Mouse (Mus musculus) stomach, postnatal 0 days (tissue): ENCODE data around the gene Gm11639. TPM values are rescaled to one million over a fixed set of nuclear protein-coding genes. Genes with fewer than 3 reads are reported as not detected.

Source experiments
- ATAC-seq: fragments of 200-750 bp; cut with Nextera tagmentation; 2 replicates; pipeline ENCODE4 v1.8.0; 2017; ENCODE audit not compliant: low FRiP score, low TSS enrichment
- DNase-seq: peaks from one replicate; pipeline ENCODE4 v3.0.0-alpha.2; 2016; ENCODE audit warnings: low spot score
- H3K27ac ChIP-seq: fragments of 300-500 bp; sonication (generic); replicated peaks from 2 replicates; pipeline ENCODE4 v1.5.1; 2014; ENCODE audit warnings: mild to moderate bottlenecking, control low read depth
- H3K27me3 ChIP-seq: fragments of 300-500 bp; sonication (generic); 2 replicates; pipeline ENCODE4 v1.6.1; 2014; ENCODE audit warnings: low read length; ENCODE audit not compliant: control insufficient read depth, insufficient read depth
- H3K36me3 ChIP-seq: fragments of 300-500 bp; sonication (generic); 2 replicates; pipeline ENCODE4 v1.6.1; 2014; ENCODE audit warnings: low read length, mixed read lengths; ENCODE audit not compliant: control insufficient read depth, insufficient read depth
- H3K4me1 ChIP-seq: fragments of 300-500 bp; sonication (generic); replicated peaks from 2 replicates; pipeline ENCODE4 v1.6.1; 2014; ENCODE audit warnings: antibody characterized with exemption; ENCODE audit not compliant: control insufficient read depth, insufficient read depth
- H3K4me2 ChIP-seq: fragments of 300-500 bp; sonication (generic); replicated peaks from 2 replicates; pipeline ENCODE4 v1.6.1; 2014; ENCODE audit warnings: low read depth, mild to moderate bottlenecking, control low read depth, moderate library complexity
- H3K4me3 ChIP-seq: fragments of 300-500 bp; sonication (generic); 2 replicates; pipeline ENCODE4 v1.5.1; 2014; ENCODE audit warnings: low read depth, low read length, control low read depth
- H3K9ac ChIP-seq: fragments of 300-500 bp; sonication (generic); 2 replicates; pipeline ENCODE4 v1.6.1; 2014; ENCODE audit warnings: mild to moderate bottlenecking, low read length, control low read depth, mixed read lengths
- H3K9me3 ChIP-seq: fragments of 300-500 bp; sonication (generic); 2 replicates; pipeline ENCODE4 v1.6.1; 2016; ENCODE audit warnings: low read length; ENCODE audit not compliant: control insufficient read depth
- CTCF ChIP-seq: IDR thresholded peaks from 2 replicates; pipeline ENCODE4 v1.5.1; 2016; ENCODE audit warnings: antibody characterized with exemption, low read depth, mild to moderate bottlenecking, moderate library complexity
- EP300 ChIP-seq: optimal IDR thresholded peaks from 2 replicates; pipeline ENCODE3; 2016; ENCODE audit warnings: antibody characterized with exemption
- WGBS: fragments of 180-500 bp; shearing (Covaris S2); extraction: QIAGEN DNeasy Blood & Tissue Kit; methylation state at CpG from one replicate; pipeline ENCODE4 v1.1.7; 2014; 5-methylcytosine and 5-hydroxymethylcytosine counted together
- polyA plus RNA-seq: library from polyadenylated mRNA; unstranded; fragments of >200 nt; fragmentation: Nextera tagmentation; extraction: Ambion mirVana; gene quantifications from 2 replicates; pipeline ENCODE4 v1.2.1, GENCODE M21; 2015

Gm11639 gene
- polyA plus RNA-seq, 1 experiment from 2014 or later = 0.01 TPM

GRCm38 (mm10) chr11:105149353-105149752, 463.8 kb downstream of the Gm11639 start:
- H3K36me3 ChIP-seq = no peaks in the 10 kb centered on the region
- H3K4me3 ChIP-seq = no peak overlapping the region
- no peaks in the 10 kb centered on the region for H3K9me3 ChIP-seq
- H3K27ac ChIP-seq = no peak overlapping the region
- H3K4me1 ChIP-seq = no peaks in the 10 kb centered on the region
- 39% methylated on average over 3 of the region's 3 CpGs for WGBS
- no peak overlapping the region for H3K9ac ChIP-seq
- ATAC-seq (no peak), DNase-seq (no peak)
- TF ChIP-seq EP300 = no peak
- H3K4me2 ChIP-seq = no peak overlapping the region
- H3K27me3 ChIP-seq = no peaks in the 10 kb centered on the region

GRCm38 (mm10) chr11:105149766-105150165, 464.3 kb downstream of the Gm11639 start:
- Histone ChIP-seq H3K36me3 (no peaks in the 10 kb centered on the region), H3K4me2 (no peak overlapping the region), H3K9ac (no peak overlapping the region), H3K4me1 (no peaks in the 10 kb centered on the region), H3K27ac (no peak overlapping the region), H3K27me3 (no peaks in the 10 kb centered on the region), H3K9me3 (no peaks in the 10 kb centered on the region), H3K4me3 (no peak overlapping the region)
- WGBS = 93% methylated on average over 1 of the region's 1 CpGs
- DNase-seq (no peak), ATAC-seq (no peak)
- no peak for TF ChIP-seq EP300
- TF ChIP-seq CTCF = no peak

- Histone ChIP-seq H3K27me3 (no peaks in the 10 kb centered on the region), H3K9me3 (no peaks in the 10 kb centered on the region), H3K27ac (no peak overlapping the region), H3K9ac (no peak overlapping the region), H3K36me3 (no peaks in the 10 kb centered on the region), H3K4me2 (no peak overlapping the region), H3K4me3 (no peak overlapping the region), H3K4me1 (no peaks in the 10 kb centered on the region)
- TF ChIP-seq CTCF (no peak), EP300 (no peak)
- no peak for DNase-seq
- ATAC-seq = no peak
- 64% methylated on average over 4 of the region's 4 CpGs for WGBS
Measured at GRCm38 (mm10) chr11:105150691-105151090, 465.2 kb downstream of the Gm11639 start.

- Histone ChIP-seq H3K4me2 (0 out of 2 replicates have a peak overlapping the region, but pooled peaks have one; percentile 8), H3K4me3 (no peak overlapping the region), H3K27ac (no peak overlapping the region), H3K9me3 (no peaks in the 10 kb centered on the region), H3K36me3 (no peaks in the 10 kb centered on the region), H3K9ac (no peak overlapping the region), H3K27me3 (no peaks in the 10 kb centered on the region), H3K4me1 (no peaks in the 10 kb centered on the region)
- ATAC-seq = no peak
- 26% methylated on average over 18 of the region's 19 CpGs for WGBS
- TF ChIP-seq CTCF (no peak), EP300 (no peak)
- no peak for DNase-seq
Measured at GRCm38 (mm10) chr11:105151226-105152016, 465.9 kb downstream of the Gm11639 start.

- no peak for TF ChIP-seq CTCF
- 82% methylated on average over 2 of the region's 4 CpGs for WGBS
- H3K27me3 ChIP-seq = no peaks in the 10 kb centered on the region
Measured at GRCm38 (mm10) chr11:105152017-105152300, 466.5 kb downstream of the Gm11639 start.

GRCm38 (mm10) chr11:105152357-105152899, 466.9 kb downstream of the Gm11639 start:
- H3K4me3 ChIP-seq = no peak overlapping the region
- no peak overlapping the region for H3K27ac ChIP-seq
- peak; percentile 30; the same call in 1 of the 2 replicates for ATAC-seq
- no peak overlapping the region for H3K9ac ChIP-seq
- no peaks in the 10 kb centered on the region for H3K36me3 ChIP-seq
- 74% methylated on average over 11 of the region's 11 CpGs for WGBS
- no peak for DNase-seq
- TF ChIP-seq CTCF (no peak), EP300 (no peak)
- H3K4me2 ChIP-seq = no peak overlapping the region
- no peaks in the 10 kb centered on the region for H3K27me3 ChIP-seq
- no peaks in the 10 kb centered on the region for H3K9me3 ChIP-seq
- H3K4me1 ChIP-seq = no peaks in the 10 kb centered on the region

More at GRCm38 (mm10) chr11:105152017-105152300, 466.5 kb downstream of the Gm11639 start:
- no peaks in the 10 kb centered on the region for H3K4me1 ChIP-seq
- no peaks in the 10 kb centered on the region for H3K36me3 ChIP-seq
- no peak overlapping the region for H3K9ac ChIP-seq
- no peak overlapping the region for H3K4me2 ChIP-seq
- H3K4me3 ChIP-seq = no peak overlapping the region
- no peak overlapping the region for H3K27ac ChIP-seq
- H3K9me3 ChIP-seq = no peaks in the 10 kb centered on the region
- ATAC-seq (no peak), DNase-seq (no peak)
